Mouse (Mus musculus) gastrocnemius, adult 18-20 months (tissue): ENCODE data around the gene Cdkn2aipnl. TPM values are rescaled to one million over a fixed set of nuclear protein-coding genes. Genes with fewer than 3 reads are reported as not detected.

Source experiments
- DNase-seq: peaks from one replicate; pipeline ENCODE4 v3.0.0; 2021; ENCODE audit warnings: low spot score
- total RNA-seq, 2 experiments: library from RNA; stranded (reverse); gene quantifications; 2 replicates each; pipeline ENCODE4 v1.2.3; 2021

The Cdkn2aipnl gene
- total RNA-seq, 2 experiments from 2014 or later: 24.3 to 27.2 TPM

- DNase-seq: peak; percentile 76
Observed at GRCm38 (mm10) chr11:51945548-51945947, 21.9 kb upstream of the Cdkn2aipnl start.

- DNase-seq: no peak
Observed at GRCm38 (mm10) chr11:51946144-51946543, 21.3 kb upstream of the Cdkn2aipnl start.

GRCm38 (mm10) chr11:51949155-51949840 lies 18.2 kb upstream of the Cdkn2aipnl start:
- no peak for DNase-seq

- DNase-seq: no peak
Observed at GRCm38 (mm10) chr11:51949919-51950318, 17.5 kb upstream of the Cdkn2aipnl start.

GRCm38 (mm10) chr11:51951861-51952420 lies 15.5 kb upstream of the Cdkn2aipnl start:
- no peak for DNase-seq

GRCm38 (mm10) chr11:51956112-51956511 lies 11.3 kb upstream of the Cdkn2aipnl start:
- DNase-seq: no peak

GRCm38 (mm10) chr11:51957760-51958159 lies 9.7 kb upstream of the Cdkn2aipnl start:
- DNase-seq: no peak

GRCm38 (mm10) chr11:51959511-51959910 lies 8.0 kb upstream of the Cdkn2aipnl start:
- no peak for DNase-seq

- no peak for DNase-seq
Observed at GRCm38 (mm10) chr11:51960061-51960460, 7.4 kb upstream of the Cdkn2aipnl start.

GRCm38 (mm10) chr11:51960967-51961471 lies 6.4 kb upstream of the Cdkn2aipnl start:
- peak; percentile 55 for DNase-seq

GRCm38 (mm10) chr11:51961761-51962160 lies 5.7 kb upstream of the Cdkn2aipnl start:
- no peak for DNase-seq

- no peak for DNase-seq
Observed at GRCm38 (mm10) chr11:51962277-51962676, 5.2 kb upstream of the Cdkn2aipnl start.

- DNase-seq: peak; percentile 13
Observed at GRCm38 (mm10) chr11:51966651-51967050, 810 bp upstream of the Cdkn2aipnl start.

- DNase-seq: no peak
Observed at GRCm38 (mm10) chr11:51968896-51969295, 1.4 kb downstream of the Cdkn2aipnl start.

GRCm38 (mm10) chr11:51969511-51969910 lies 2.0 kb downstream of the Cdkn2aipnl start:
- no peak for DNase-seq

GRCm38 (mm10) chr11:51971644-51972043 lies 4.2 kb downstream of the Cdkn2aipnl start:
- peak; percentile 79 for DNase-seq

GRCm38 (mm10) chr11:51999611-52000289 lies 32.3 kb downstream of the Cdkn2aipnl start:
- DNase-seq: peak; percentile 93

GRCm38 (mm10) chr11:52000290-52000962 lies 33.0 kb downstream of the Cdkn2aipnl start, which contains the start of gene Ube2b:
Gene Ube2b, minus strand, starts transcription at chr11:52000762.
- peak; percentile 97 for DNase-seq

- DNase-seq: no peak
Observed at GRCm38 (mm10) chr11:52001341-52001740, 33.9 kb downstream of the Cdkn2aipnl start.

GRCm38 (mm10) chr11:52001861-52002260 lies 34.4 kb downstream of the Cdkn2aipnl start:
- DNase-seq: no peak

GRCm38 (mm10) chr11:52002842-52003504 lies 35.5 kb downstream of the Cdkn2aipnl start:
- DNase-seq: no peak
